Mouse (Mus musculus): Measurements from ENCODE around the gene Pigq. TPM values are rescaled to one million over a fixed set of nuclear protein-coding genes. Genes with fewer than 3 reads are reported as not detected.

Gene Pigq
- polyA plus RNA-seq, 1 experiment from 2014 or later = 47.3 TPM

DNA sequence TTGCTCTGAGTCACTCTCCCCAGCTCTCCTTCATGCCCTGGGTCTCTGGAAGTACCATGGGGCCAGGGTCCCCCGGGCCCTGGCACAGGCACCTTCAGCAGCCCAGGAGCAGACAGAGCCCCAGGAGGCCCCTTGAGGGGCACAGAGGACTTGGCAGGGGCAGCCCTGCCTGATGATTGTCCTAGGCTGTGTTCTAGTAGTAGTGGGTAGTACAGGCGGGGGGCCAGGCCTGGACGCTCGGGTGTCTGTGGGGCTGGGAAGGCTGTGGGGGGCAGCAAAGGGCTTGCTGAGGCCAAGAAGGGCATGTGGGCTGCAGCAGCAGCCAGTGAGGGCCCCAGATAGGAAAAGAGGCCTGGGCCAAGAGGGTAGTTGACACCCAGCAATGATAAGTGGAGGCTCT lies 2.8 kb upstream of the Pigq start:
- 80% methylated on average over 4 of the region's 4 CpGs for WGBS
- Histone ChIP-seq H3K4me3 (replicated peaks) (no peak overlapping the region), H3K9me3 (no peaks in the 10 kb centered on the region), H3K9ac (replicated peaks) (no peak overlapping the region), H3K36me3 (no peaks in the 10 kb centered on the region), H3K4me2 (no peak overlapping the region), H3K4me1 (replicated peaks) (peaks cover 17% of the 10 kb centered on the region), H3K27me3 (peaks cover 37% of the 10 kb centered on the region), H3K27ac (no peak overlapping the region)
- ATAC-seq (ENCODE audit: insufficient number of reproducible peaks, insufficient read depth, low FRiP score, low TSS enrichment, low read depth) = no peak

DNA sequence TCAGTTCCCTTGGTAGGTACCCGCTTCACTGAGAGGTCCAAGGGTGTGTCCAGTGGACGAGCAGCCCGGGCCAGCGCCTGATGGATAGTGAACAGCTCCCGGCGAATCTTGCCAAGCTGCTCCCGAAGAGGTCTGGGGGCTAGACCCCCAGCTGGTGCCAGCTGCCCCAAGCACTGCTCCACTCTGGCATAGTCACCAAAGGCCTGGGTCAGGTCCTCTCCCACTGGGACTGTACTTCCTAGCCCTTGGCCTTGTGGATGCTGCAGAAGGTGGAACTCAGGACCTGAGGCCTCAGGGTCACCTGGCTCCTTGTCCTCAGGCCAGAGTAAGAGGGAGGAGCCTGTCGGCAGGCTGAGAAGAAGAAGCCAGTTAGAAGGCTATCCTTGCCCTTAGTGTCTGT lies 2.2 kb upstream of the Pigq start:
- Histone ChIP-seq H3K4me1 (replicated peaks) (peaks cover 14% of the 10 kb centered on the region), H3K9ac (replicated peaks) (no peak overlapping the region), H3K27me3 (peaks cover 30% of the 10 kb centered on the region), H3K4me3 (replicated peaks) (no peak overlapping the region), H3K4me2 (no peak overlapping the region), H3K9me3 (no peaks in the 10 kb centered on the region), H3K27ac (no peak overlapping the region), H3K36me3 (no peaks in the 10 kb centered on the region)
- ATAC-seq (ENCODE audit: insufficient number of reproducible peaks, insufficient read depth, low FRiP score, low TSS enrichment, low read depth) = no peak
- 85% methylated on average over 8 of the region's 8 CpGs for WGBS

DNA sequence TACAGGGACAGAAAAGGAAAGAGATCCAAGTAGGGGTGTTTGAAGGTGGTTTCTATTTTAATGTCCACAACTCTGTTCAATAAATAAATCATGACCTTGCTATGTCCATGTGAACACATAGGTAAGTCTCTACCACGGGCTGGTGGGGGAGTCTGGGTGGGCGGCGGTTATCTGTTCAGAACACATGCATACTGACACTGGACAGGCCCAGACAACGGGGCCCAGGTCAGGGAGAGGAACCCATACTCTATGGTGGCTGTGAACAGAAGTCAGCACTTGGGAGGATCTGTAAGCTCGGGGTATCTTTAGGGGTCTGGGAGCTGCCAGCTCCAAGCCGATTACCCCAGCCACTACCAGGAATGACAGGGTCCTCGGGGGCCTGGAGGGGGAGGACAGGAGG lies 1.6 kb upstream of the Pigq start:
- 78% methylated on average over 7 of the region's 7 CpGs for WGBS
- ATAC-seq (ENCODE audit: insufficient number of reproducible peaks, insufficient read depth, low FRiP score, low TSS enrichment, low read depth) = no peak
- Histone ChIP-seq H3K4me1 (replicated peaks) (peaks cover 8% of the 10 kb centered on the region), H3K4me2 (no peak overlapping the region), H3K36me3 (no peaks in the 10 kb centered on the region), H3K27me3 (peaks cover 25% of the 10 kb centered on the region), H3K9ac (replicated peaks) (no peak overlapping the region), H3K9me3 (no peaks in the 10 kb centered on the region), H3K27ac (no peak overlapping the region), H3K4me3 (replicated peaks) (no peak overlapping the region)

DNA sequence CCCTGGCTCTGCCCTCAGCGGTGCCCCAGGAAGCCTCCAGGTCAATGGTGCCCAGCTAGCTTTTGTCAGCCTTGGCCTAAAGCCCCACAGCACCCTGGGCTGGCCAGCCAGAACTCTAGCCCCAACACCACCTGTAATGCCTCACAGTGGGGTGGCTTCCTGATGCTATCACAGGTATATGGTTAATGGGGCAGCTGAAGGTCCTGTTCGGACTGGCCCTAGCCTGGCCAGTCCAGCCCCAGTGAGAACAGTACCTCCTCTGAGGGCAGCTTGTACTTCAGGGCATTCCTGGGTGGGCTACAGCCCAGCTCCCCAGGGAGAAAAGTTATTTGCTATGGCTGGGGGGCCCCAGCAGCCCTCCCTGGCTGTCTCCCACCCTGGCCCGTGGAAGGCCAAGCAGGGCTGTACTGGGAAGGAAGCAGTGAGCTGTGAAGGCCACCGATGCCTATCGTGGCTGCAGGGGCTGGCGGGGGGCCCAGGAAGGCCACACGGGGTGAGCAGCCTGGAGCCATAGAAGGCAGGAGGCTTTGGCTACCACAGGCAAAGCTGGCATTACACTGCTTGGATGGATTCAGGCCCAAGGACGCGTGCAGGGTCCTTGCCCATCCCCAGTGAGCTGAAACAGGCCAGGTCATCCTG lies 900 bp upstream of the Pigq start:
- no peak overlapping the region for H3K27ac ChIP-seq

DNA sequence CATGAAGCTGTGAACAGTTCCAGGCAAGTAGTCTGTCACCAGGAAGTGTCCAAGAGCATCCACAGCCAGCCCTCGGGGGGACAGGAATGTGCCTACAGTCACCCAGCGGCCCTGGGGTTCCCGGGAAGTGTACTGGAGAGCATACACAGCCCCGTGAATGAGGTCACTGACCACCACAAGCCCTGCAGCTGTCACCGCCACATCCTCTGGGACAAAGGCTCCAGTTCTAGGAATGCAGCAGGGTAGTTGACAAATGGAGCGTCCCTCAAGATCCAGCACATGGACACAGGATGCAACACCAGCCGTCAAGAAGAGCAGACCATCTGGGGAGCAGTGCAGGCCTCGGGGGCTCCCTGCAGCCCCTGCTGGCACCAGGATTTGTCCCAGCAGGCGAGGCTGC lies 967 bp downstream of the Pigq start:
- H3K4me2 ChIP-seq = no peak overlapping the region
- no peak for ATAC-seq (ENCODE audit: insufficient number of reproducible peaks, insufficient read depth, low FRiP score, low TSS enrichment, low read depth)
- H3K4me1 ChIP-seq (replicated peaks) = peaks cover 13% of the 10 kb centered on the region

More for the DNA sequence above, 900 bp upstream of the Pigq start:
- H3K36me3 ChIP-seq = no peaks in the 10 kb centered on the region
- H3K4me2 ChIP-seq = no peak overlapping the region; the same call in 1 of the 2 replicates
- ATAC-seq (ENCODE audit: insufficient number of reproducible peaks, insufficient read depth, low FRiP score, low TSS enrichment, low read depth) = no peak
- no peak overlapping the region for H3K9ac ChIP-seq (replicated peaks)
- no peak overlapping the region for H3K4me3 ChIP-seq (replicated peaks)
- H3K9me3 ChIP-seq = no peaks in the 10 kb centered on the region
- 75% methylated on average over 9 of the region's 9 CpGs for WGBS
- H3K27me3 ChIP-seq = peaks cover 18% of the 10 kb centered on the region
- peaks cover 10% of the 10 kb centered on the region for H3K4me1 ChIP-seq (replicated peaks)

DNA sequence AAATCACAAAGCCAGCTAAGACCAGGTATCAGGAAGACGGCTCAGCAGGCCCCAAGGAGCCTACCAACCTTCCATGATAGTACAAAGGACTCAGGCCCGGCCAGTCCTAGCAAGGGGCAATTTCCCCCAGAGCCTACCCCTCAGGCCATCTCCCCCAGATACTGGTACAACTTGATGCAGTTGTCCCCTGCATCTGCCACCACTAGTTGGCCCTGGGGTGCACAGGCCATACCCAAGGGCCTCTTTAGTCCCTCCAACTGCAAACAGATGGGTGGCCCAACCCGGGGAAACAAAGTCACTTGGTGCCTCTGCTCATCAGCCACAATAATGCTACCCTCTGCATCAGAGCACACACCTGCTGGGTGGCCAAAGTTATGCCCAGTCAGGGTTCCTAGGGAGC lies 1.5 kb downstream of the Pigq start:
- no peak for ATAC-seq (ENCODE audit: insufficient number of reproducible peaks, insufficient read depth, low FRiP score, low TSS enrichment, low read depth)
- no peaks in the 10 kb centered on the region for H3K27me3 ChIP-seq
- no peaks in the 10 kb centered on the region for H3K9me3 ChIP-seq
- no peak overlapping the region for H3K27ac ChIP-seq
- 75% methylated on average over 3 of the region's 3 CpGs for whole genome bisulfite sequencing
- no peak overlapping the region for H3K4me2 ChIP-seq
- peaks cover 8% of the 10 kb centered on the region; the same call in 1 of the 2 replicates for H3K36me3 ChIP-seq
- H3K9ac ChIP-seq (replicated peaks) = no peak overlapping the region
- H3K4me1 ChIP-seq (replicated peaks) = peaks cover 13% of the 10 kb centered on the region
- H3K4me3 ChIP-seq (replicated peaks) = no peak overlapping the region

More for the DNA sequence above, 967 bp downstream of the Pigq start:
- H3K36me3 ChIP-seq = peaks cover 3% of the 10 kb centered on the region; the same call in 1 of the 2 replicates
- H3K27me3 ChIP-seq = peaks cover 3% of the 10 kb centered on the region; the same call in 1 of the 2 replicates
- no peak overlapping the region for H3K4me3 ChIP-seq (replicated peaks)
- no peaks in the 10 kb centered on the region for H3K9me3 ChIP-seq
- H3K9ac ChIP-seq (replicated peaks) = no peak overlapping the region
- 73% methylated on average over 9 of the region's 9 CpGs for WGBS
- H3K27ac ChIP-seq = no peak overlapping the region

DNA sequence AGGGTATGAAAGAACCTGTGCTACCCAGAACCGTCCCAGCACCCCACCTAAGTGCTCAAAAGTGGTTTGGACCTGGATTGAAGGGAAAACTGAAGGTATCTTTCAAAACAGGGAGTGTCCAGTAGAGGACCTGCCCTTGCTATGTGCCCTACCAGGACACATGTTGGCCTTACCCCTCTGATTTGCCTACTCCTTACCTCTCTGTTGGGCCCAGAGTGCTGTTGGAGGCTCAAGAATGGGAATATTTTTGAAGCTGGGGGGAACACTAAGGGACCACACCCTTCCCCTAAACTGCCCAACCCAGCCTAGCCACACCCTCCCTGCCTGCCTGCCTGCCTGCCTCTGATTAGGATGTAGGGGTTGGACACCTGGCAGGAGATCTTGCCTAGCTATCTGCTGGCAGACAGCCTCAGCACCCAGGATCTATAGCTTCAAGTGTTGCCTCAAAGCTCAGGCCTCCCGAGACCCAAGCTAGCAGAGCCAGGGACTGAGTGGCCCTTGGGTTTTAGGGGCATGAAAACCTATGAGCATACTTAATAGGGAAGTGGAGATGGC lies 2.1 kb downstream of the Pigq start:
- Histone ChIP-seq H3K36me3 (peaks cover 10% of the 10 kb centered on the region; the same call in 1 of the 2 replicates), H3K9ac (replicated peaks) (no peak overlapping the region), H3K27me3 (no peaks in the 10 kb centered on the region), H3K4me3 (replicated peaks) (no peak overlapping the region), H3K4me2 (peak overlapping the region; percentile 76), H3K9me3 (no peaks in the 10 kb centered on the region), H3K27ac (no peak overlapping the region), H3K4me1 (replicated peaks) (peaks cover 13% of the 10 kb centered on the region)
- no peak for ATAC-seq (ENCODE audit: insufficient number of reproducible peaks, insufficient read depth, low FRiP score, low TSS enrichment, low read depth)
- 80% methylated on average over 2 of the region's 2 CpGs for WGBS

DNA sequence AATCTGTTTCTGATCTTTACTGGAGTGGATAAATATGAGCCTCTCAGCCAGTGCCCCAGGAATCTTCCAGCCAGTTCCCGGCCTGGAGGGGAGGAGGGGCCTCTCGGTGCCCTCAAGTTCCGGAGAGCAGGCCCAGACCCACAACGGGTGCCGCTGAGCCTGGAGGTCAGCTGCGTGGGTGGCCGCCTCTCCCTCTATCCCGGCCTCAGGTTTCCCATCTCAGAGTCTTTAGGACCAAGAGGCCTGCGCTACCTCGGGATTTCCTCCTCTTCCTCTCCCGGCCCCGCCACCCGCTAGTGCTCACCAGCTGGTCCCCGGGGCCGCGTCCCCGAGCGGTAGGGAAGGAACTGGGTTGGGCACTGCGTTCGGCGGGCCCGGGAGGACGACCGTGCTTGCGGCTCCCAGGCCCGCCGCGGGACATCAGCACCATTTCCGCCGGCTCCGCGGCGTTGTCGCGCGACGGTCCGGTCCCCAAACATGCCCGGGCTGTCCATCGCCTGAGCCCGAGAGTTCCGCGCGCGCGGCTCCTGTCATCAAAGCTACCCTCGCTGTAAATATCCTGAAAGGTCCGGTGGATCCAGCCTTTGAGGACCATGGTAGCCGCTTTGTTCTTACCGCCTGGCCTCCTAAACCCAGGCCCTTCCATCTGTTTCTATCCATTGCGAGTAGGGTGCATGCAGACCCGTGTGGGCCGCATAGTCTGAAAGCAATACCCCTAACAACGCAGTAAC lies 3.1 kb downstream of the Pigq start:
- H3K27me3 ChIP-seq = no peaks in the 10 kb centered on the region
- H3K9ac ChIP-seq (replicated peaks) = peak overlapping the region; percentile 96
- 3% methylated on average over 54 of the region's 54 CpGs for WGBS
- H3K4me2 ChIP-seq = peak overlapping the region; percentile 76
- H3K36me3 ChIP-seq = peaks cover 20% of the 10 kb centered on the region
- H3K9me3 ChIP-seq = no peaks in the 10 kb centered on the region
- H3K27ac ChIP-seq = peak overlapping the region; percentile 92
- peak overlapping the region; percentile 90 for H3K4me3 ChIP-seq (replicated peaks)
- peak; percentile 53; the same call in 1 of the 2 replicates for ATAC-seq (ENCODE audit: insufficient number of reproducible peaks, insufficient read depth, low FRiP score, low TSS enrichment, low read depth)
- H3K4me1 ChIP-seq (replicated peaks) = peaks cover 13% of the 10 kb centered on the region

DNA sequence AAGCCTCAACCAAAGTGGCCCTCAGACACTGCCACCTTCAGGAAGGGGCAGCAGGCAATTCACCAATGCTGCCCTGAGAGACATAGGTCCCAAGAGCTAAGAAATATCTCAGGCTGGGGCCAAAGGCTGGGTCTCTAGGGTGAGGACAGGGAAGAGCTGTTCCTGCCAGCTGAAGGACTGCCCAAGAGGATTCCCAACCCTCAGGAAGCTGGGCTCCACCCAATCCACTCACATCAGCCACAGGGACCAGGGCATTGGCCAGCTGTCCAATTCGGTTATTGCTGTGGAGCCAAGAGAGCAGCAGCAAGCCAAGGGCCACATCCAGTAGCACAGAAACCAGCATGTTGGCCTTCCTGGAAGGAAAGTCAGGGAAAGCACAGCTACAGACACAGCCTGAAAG lies 10.2 kb downstream of the Pigq start:
- WGBS = 85% methylated on average over 1 of the region's 1 CpGs
- Histone ChIP-seq H3K9ac (replicated peaks) (no peak overlapping the region), H3K27ac (no peak overlapping the region), H3K4me2 (no peak overlapping the region), H3K27me3 (no peaks in the 10 kb centered on the region), H3K4me3 (replicated peaks) (no peak overlapping the region), H3K36me3 (peaks cover 89% of the 10 kb centered on the region), H3K9me3 (no peaks in the 10 kb centered on the region), H3K4me1 (replicated peaks) (no peaks in the 10 kb centered on the region)
- no peak for ATAC-seq (ENCODE audit: insufficient number of reproducible peaks, insufficient read depth, low FRiP score, low TSS enrichment, low read depth)

DNA sequence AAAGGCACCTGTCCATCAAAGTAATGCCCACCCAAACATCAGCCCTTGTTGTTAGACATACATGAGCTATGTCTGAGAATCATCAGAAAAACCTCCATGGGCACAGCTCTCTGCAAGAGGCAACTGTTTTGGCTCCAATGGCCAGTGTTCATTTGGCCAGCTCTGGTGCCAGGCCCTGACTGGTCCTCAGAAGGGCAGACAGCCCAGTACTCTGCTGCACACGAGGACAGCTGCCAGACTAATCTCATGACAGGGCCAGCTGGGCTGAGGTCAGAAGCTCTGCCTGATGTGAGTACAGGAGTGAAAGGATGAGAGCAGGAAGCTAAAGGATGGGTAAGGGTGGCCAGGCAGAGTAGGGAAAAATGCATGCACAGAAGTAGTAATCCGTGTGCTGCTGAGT lies 19.4 kb downstream of the Pigq start:
- ATAC-seq (ENCODE audit: insufficient number of reproducible peaks, insufficient read depth, low FRiP score, low TSS enrichment, low read depth) = no peak

DNA sequence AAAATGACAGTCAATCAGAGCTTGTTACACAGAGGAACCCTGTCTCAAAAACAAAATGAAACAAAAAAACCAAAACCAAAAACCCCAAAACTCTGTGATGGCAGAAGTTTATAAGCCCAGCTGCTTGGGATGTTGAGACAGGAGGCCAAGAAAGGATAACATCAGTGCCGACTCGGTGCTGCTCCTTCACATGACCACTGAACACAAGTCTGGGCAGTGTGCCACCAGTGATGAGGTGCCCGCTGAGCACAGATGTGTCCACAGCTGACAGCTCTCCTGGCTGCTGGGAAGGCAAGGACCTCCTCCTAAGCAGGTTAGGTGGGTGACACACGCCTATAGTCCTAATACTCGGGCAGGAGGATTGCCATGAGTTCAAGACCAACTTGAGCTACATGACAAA lies 22.6 kb downstream of the Pigq start:
- no peaks in the 10 kb centered on the region for H3K9me3 ChIP-seq
- ATAC-seq (ENCODE audit: insufficient number of reproducible peaks, insufficient read depth, low FRiP score, low TSS enrichment, low read depth) = no peak
- peaks cover 22% of the 10 kb centered on the region for H3K36me3 ChIP-seq
- H3K27ac ChIP-seq = no peak overlapping the region
- H3K27me3 ChIP-seq = no peaks in the 10 kb centered on the region
- no peak overlapping the region for H3K4me3 ChIP-seq (replicated peaks)
- H3K9ac ChIP-seq (replicated peaks) = no peak overlapping the region
- H3K4me2 ChIP-seq = no peak overlapping the region
- H3K4me1 ChIP-seq (replicated peaks) = peaks cover 25% of the 10 kb centered on the region
- 80% methylated on average over 5 of the region's 5 CpGs for WGBS

More for the DNA sequence above, 19.4 kb downstream of the Pigq start:
- Histone ChIP-seq H3K27ac (no peak overlapping the region), H3K9me3 (no peaks in the 10 kb centered on the region), H3K4me3 (replicated peaks) (no peak overlapping the region), H3K4me1 (replicated peaks) (peaks cover 10% of the 10 kb centered on the region; the same call in 1 of the 2 replicates), H3K27me3 (no peaks in the 10 kb centered on the region), H3K4me2 (no peak overlapping the region), H3K36me3 (peaks cover 48% of the 10 kb centered on the region), H3K9ac (replicated peaks) (no peak overlapping the region)
- WGBS = 77% methylated on average over 2 of the region's 2 CpGs
